Mouse (Mus musculus): ENCODE data around the gene Capsl. TPM values are rescaled to one million over a fixed set of nuclear protein-coding genes. Genes with fewer than 3 reads are reported as not detected.

Capsl gene
- polyA plus RNA-seq, 1 experiment from 2014 or later: 2.4 TPM

DNA sequence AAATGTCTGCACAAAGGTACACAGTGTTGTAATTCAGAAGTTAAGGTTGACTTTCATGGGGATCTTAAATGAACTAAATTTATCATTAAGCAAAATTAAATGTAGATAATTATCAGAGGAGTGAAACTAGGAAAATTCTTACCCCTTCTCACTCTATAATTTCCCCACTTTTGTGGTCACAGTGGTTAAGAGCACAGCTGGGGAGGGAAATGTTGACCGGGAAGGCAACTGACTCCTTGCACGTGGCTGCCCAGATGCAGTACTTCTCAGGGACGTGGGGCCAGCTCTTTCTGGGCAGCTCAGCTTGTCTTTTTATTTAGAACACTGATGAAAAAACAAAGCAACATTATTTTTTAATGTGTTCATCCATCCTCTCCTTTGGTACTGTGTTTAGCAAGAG, 56.2 kb downstream of the Capsl start:
- no peak overlapping the region for H3K27ac ChIP-seq (replicated peaks; ENCODE audit: low read depth, low read length)
- H3K4me1 ChIP-seq (ENCODE audit: control insufficient read depth, insufficient read depth, low read length): no peaks in the 10 kb centered on the region
- H3K4me3 ChIP-seq (ENCODE audit: low read depth, low read length): no peak overlapping the region
- H3K9me3 ChIP-seq (replicated peaks; ENCODE audit: control insufficient read depth, low read length): no peaks in the 10 kb centered on the region
- H3K27me3 ChIP-seq (ENCODE audit: control insufficient read depth, insufficient read depth, low read length): no peaks in the 10 kb centered on the region
- no peaks in the 10 kb centered on the region for H3K36me3 ChIP-seq (replicated peaks; ENCODE audit: control insufficient read depth, insufficient read depth, low read depth, low read length)
- no peak overlapping the region for H3K9ac ChIP-seq (replicated peaks; ENCODE audit: low read length)
- no peak overlapping the region for H3K4me2 ChIP-seq (ENCODE audit: low read depth, low read length)
- DNase-seq (ENCODE audit: low spot score) (no peak), ATAC-seq (replicated peaks; ENCODE audit: insufficient number of reproducible peaks, low FRiP score, low TSS enrichment, low read depth) (no peak)
- 85% methylated on average over 3 of the region's 3 CpGs for WGBS

Other genes with a start within 250 kb of the Capsl start
- not detected in 2 replicates for gene Ugt3a1, start 159.1 kb upstream of the Capsl start, polyA plus RNA-seq (2014; fragmentation: Nextera tagmentation; extraction: Ambion mirVana)
- gene Ugt3a2, start 100.5 kb upstream of the Capsl start, polyA plus RNA-seq (2014; fragmentation: Nextera tagmentation; extraction: Ambion mirVana): not detected in 2 replicates
- gene Il7r, start 94.1 kb downstream of the Capsl start, polyA plus RNA-seq (2014; fragmentation: Nextera tagmentation; extraction: Ambion mirVana): 0.06 TPM in 2 replicates